Mouse (Mus musculus) erythroblast, embryonic 14.5 days (primary cell): ENCODE measurements around the gene Nfib. TPM values are rescaled to one million over a fixed set of nuclear protein-coding genes. Genes with fewer than 3 reads are reported as not detected.

Experiments used
- H3K27me3 ChIP-seq: 2 replicates; pipeline ENCODE4 v1.6.1; 2012; ENCODE audit warnings: inconsistent platforms; ENCODE audit not compliant: control insufficient read depth
- H3K36me3 ChIP-seq: 2 replicates; pipeline ENCODE4 v1.6.1; 2012; ENCODE audit warnings: mild to moderate bottlenecking, inconsistent platforms; ENCODE audit not compliant: control insufficient read depth
- H3K4me1 ChIP-seq: 2 replicates; pipeline ENCODE4 v1.6.1; 2012; ENCODE audit warnings: inconsistent platforms; ENCODE audit not compliant: control insufficient read depth
- H3K4me3 ChIP-seq: replicated peaks from 2 replicates; pipeline ENCODE3; 2012; ENCODE audit warnings: moderate library complexity, mild to moderate bottlenecking, inconsistent platforms
- H3K9me3 ChIP-seq: 2 replicates; pipeline ENCODE4 v1.6.1; 2012; ENCODE audit warnings: low read length, inconsistent platforms, mixed read lengths; ENCODE audit not compliant: control insufficient read depth
- GATA1 ChIP-seq: IDR thresholded peaks from 2 replicates; pipeline ENCODE4 v1.6.1; 2012; ENCODE audit warnings: low read length, inconsistent platforms, mixed read lengths
- TAL1 ChIP-seq: IDR thresholded peaks from 3 replicates; pipeline ENCODE4 v1.6.1; 2012; ENCODE audit warnings: low read length, inconsistent platforms, mixed read lengths
- polyA plus RNA-seq: library from polyadenylated mRNA; stranded (reverse); fragments of >175 nt; gene quantifications from 2 replicates; pipeline ENCODE4 v1.2.3, GENCODE M21; 2012

Nfib gene
- polyA plus RNA-seq, 1 experiment: not detected

DNA sequence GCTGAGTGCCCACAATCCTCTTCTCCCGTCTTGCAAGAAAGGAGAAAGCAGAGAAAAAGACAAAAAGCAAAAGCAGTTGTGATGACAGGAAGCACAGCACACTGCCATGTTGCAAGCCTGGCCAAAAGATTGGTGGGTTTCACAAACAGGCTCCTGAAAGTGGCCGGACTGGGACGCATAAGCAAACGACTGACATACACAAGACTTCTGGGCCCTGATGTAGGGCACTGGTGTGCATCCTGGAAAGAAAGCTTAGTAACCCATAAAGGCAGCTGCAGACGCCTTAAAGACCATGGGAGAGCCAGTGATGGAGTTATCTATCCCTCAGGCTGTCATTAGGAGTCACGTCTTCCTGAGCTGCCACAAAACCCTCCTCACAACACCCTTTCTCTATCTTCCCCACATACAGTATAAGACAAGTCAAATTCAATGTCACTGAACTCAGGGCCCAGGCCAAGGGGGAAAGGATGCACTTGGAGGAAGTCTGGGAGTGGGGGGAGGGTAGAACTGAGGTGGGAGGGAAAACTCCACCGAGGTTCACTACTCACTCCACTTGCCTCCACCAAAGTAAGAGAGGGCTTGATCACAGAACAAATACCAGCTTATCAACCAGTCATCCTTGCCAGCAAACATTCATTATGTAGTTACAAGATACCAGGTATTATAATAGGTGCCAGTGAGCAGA lies 6.2 kb upstream of the Nfib start:
- no peaks in the 10 kb centered on the region for H3K27me3 ChIP-seq
- H3K9me3 ChIP-seq: no peaks in the 10 kb centered on the region
- H3K36me3 ChIP-seq: no peaks in the 10 kb centered on the region
- no peak overlapping the region for H3K4me3 ChIP-seq
- TF ChIP-seq GATA1 (no peak), TAL1 (no peak)
- no peaks in the 10 kb centered on the region for H3K4me1 ChIP-seq

GRCm38 (mm10) chr4:82709666-82710065 lies 4.1 kb upstream of the Nfib start:
- no peaks in the 10 kb centered on the region for H3K27me3 ChIP-seq
- H3K9me3 ChIP-seq: no peaks in the 10 kb centered on the region
- no peak overlapping the region for H3K4me3 ChIP-seq
- H3K36me3 ChIP-seq: no peaks in the 10 kb centered on the region
- H3K4me1 ChIP-seq: no peaks in the 10 kb centered on the region
- no peak for TF ChIP-seq TAL1
- TF ChIP-seq GATA1: no peak

DNA sequence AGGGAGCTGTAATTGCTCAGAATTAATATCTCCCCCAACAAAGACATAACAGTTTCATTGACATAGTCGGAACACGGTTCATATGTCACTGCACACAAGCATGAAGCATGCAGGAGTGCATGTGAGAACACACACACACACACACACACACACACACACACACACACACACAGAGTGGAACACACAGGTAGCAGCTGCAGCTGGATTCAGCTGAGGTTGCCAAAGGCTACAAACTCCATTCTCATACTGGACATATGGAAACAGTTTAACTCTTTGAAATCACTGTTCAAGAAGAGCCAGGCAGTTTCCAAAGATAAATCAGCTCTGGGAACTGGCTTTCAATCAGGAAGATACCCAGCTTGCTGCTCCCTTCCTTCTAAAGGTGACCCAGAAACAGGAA lies 462 bp upstream of the Nfib start:
- no peaks in the 10 kb centered on the region for H3K4me1 ChIP-seq
- no peaks in the 10 kb centered on the region for H3K27me3 ChIP-seq
- H3K4me3 ChIP-seq: no peak overlapping the region
- no peaks in the 10 kb centered on the region for H3K9me3 ChIP-seq
- TF ChIP-seq GATA1: no peak
- no peak for TF ChIP-seq TAL1
- no peaks in the 10 kb centered on the region for H3K36me3 ChIP-seq

- Histone ChIP-seq H3K36me3 (no peaks in the 10 kb centered on the region), H3K4me3 (no peak overlapping the region), H3K27me3 (no peaks in the 10 kb centered on the region), H3K4me1 (no peaks in the 10 kb centered on the region), H3K9me3 (no peaks in the 10 kb centered on the region)
- TF ChIP-seq TAL1: no peak
- TF ChIP-seq GATA1: no peak
Observed at GRCm38 (mm10) chr4:82704079-82704830, 1.3 kb downstream of the Nfib start.

GRCm38 (mm10) chr4:82702808-82703207 lies 2.7 kb downstream of the Nfib start:
- Histone ChIP-seq H3K9me3 (no peaks in the 10 kb centered on the region), H3K4me1 (no peaks in the 10 kb centered on the region), H3K27me3 (no peaks in the 10 kb centered on the region), H3K36me3 (no peaks in the 10 kb centered on the region), H3K4me3 (no peak overlapping the region)
- TF ChIP-seq TAL1 (no peak), GATA1 (no peak)

DNA sequence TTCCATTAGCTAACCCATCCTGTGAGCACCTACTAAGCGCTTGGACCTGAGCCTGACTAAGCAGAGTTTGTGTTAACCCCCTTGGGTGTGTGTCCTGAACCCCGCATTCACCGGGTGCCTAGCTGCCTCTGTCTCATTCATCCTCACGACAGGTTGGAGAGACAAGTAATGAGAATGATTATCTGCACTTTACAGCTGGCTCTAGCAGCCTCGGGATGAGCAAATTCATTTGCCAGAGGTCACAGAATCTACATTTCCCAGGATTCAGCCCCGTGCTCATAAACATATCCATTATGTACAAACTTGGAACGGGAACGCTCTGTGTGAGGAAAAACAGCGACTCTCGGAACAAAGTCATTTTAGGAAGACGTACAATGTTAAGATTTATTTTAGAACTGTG lies 6.0 kb downstream of the Nfib start:
- Histone ChIP-seq H3K9me3 (no peaks in the 10 kb centered on the region), H3K36me3 (no peaks in the 10 kb centered on the region), H3K4me3 (no peak overlapping the region), H3K27me3 (no peaks in the 10 kb centered on the region), H3K4me1 (no peaks in the 10 kb centered on the region)
- TF ChIP-seq TAL1: no peak
- no peak for TF ChIP-seq GATA1

GRCm38 (mm10) chr4:82698616-82699015 lies 6.9 kb downstream of the Nfib start:
- TF ChIP-seq GATA1 (no peak), TAL1 (no peak)
- H3K4me3 ChIP-seq: no peak overlapping the region
- H3K36me3 ChIP-seq: no peaks in the 10 kb centered on the region
- H3K4me1 ChIP-seq: no peaks in the 10 kb centered on the region
- H3K27me3 ChIP-seq: no peaks in the 10 kb centered on the region
- no peaks in the 10 kb centered on the region for H3K9me3 ChIP-seq

- no peaks in the 10 kb centered on the region for H3K4me1 ChIP-seq
- H3K9me3 ChIP-seq: no peaks in the 10 kb centered on the region
- no peaks in the 10 kb centered on the region for H3K27me3 ChIP-seq
- TF ChIP-seq TAL1 (no peak), GATA1 (no peak)
- H3K36me3 ChIP-seq: no peaks in the 10 kb centered on the region
- H3K4me3 ChIP-seq: no peak overlapping the region
Observed at GRCm38 (mm10) chr4:82697151-82697550, 8.4 kb downstream of the Nfib start.

DNA sequence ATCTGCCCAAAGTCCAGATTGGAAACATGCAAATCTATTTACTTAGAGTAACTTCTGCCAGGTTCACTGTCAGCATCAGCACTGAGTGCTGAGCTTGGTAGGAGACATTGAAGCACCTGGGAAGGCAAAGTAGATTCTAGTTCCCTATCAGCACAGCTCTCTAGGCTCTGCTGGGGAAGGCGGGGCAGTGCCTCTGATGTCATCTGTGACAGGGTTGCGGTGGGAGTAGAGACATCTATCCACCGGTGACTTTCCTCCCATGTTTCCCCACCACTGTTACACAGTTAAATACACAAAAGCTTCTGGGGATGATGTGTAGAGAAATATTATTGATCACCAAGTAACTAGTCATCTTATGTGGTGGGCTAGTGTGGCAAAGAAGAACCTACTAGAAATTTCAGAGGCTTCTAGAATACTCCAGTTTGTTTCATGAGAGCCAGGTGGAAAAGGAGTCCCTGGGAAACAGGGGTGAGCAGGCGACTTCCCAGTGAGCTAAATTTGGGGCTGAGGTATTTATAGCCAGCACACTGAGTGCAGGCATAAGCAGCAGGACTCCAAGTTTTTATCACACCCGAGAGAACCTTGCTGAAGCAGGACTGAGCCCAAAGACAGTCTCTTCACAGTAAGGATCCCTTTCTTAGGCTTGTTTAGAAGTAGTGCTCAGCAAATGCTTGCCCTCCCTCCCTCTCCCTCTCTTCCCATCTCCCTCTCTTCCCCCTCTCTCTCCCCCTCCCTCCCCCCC lies 9.6 kb downstream of the Nfib start:
- TF ChIP-seq TAL1: no peak
- TF ChIP-seq GATA1: no peak
- peaks cover 3% of the 10 kb centered on the region; the same call in 1 of the 2 replicates for H3K4me1 ChIP-seq
- no peak overlapping the region for H3K4me3 ChIP-seq
- H3K9me3 ChIP-seq: no peaks in the 10 kb centered on the region
- no peaks in the 10 kb centered on the region for H3K27me3 ChIP-seq
- no peaks in the 10 kb centered on the region for H3K36me3 ChIP-seq

DNA sequence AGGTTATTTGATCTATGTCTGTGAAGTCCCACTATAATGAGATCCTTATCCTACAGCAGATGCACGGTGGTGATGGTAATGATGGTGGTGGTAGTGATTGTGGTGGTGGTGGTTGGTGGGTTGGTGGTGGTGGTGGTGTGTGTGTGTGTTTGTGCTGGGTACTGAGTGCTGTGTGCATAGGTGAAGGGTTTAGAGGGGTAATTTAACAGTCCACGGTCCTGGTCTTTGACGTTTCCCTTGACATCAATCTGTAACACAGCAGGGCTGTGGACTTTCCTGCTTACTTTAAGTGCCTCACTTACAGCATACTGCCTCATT lies 13.6 kb downstream of the Nfib start:
- no peaks in the 10 kb centered on the region for H3K27me3 ChIP-seq
- H3K4me3 ChIP-seq: no peak overlapping the region
- no peak for TF ChIP-seq TAL1
- TF ChIP-seq GATA1: no peak
- peaks cover 3% of the 10 kb centered on the region; the same call in 1 of the 2 replicates for H3K4me1 ChIP-seq
- H3K36me3 ChIP-seq: no peaks in the 10 kb centered on the region
- H3K9me3 ChIP-seq: no peaks in the 10 kb centered on the region
